Mouse (Mus musculus) stomach, embryonic 14.5 days (tissue): ENCODE measurements around the gene Hmgb3. TPM values are rescaled to one million over a fixed set of nuclear protein-coding genes. Genes with fewer than 3 reads are reported as not detected.
A peak's percentile ranks its signal among the peaks of the same experiment; 100 is the strongest.

Source experiments
- ATAC-seq: fragments of 200-750 bp; cut with Nextera tagmentation; 2 replicates; pipeline ENCODE4 v1.8.0; 2017; ENCODE audit warnings: low read depth, moderate TSS enrichment; ENCODE audit not compliant: insufficient number of reproducible peaks, insufficient read depth, low FRiP score
- H3K27ac ChIP-seq: fragments of 300-500 bp; sonication (generic); 2 replicates; pipeline ENCODE4 v1.5.1; 2014; ENCODE audit warnings: mild to moderate bottlenecking, low read length, moderate library complexity, mixed read lengths
- H3K27me3 ChIP-seq: fragments of 300-500 bp; sonication (generic); 2 replicates; pipeline ENCODE4 v1.6.1; 2014; ENCODE audit warnings: low read length, control low read depth, mixed read lengths; ENCODE audit not compliant: control insufficient read depth, insufficient read depth
- H3K36me3 ChIP-seq: fragments of 300-500 bp; sonication (generic); 2 replicates; pipeline ENCODE4 v1.6.1; 2014; ENCODE audit warnings: mild to moderate bottlenecking, control low read depth, low read length, moderate library complexity, mixed read lengths; ENCODE audit not compliant: control insufficient read depth, insufficient read depth
- H3K4me1 ChIP-seq: fragments of 300-500 bp; sonication (generic); 2 replicates; pipeline ENCODE4 v1.6.1; 2014; ENCODE audit warnings: low read length, control low read depth, mixed read lengths; ENCODE audit not compliant: control insufficient read depth, insufficient read depth
- H3K4me2 ChIP-seq: fragments of 300-500 bp; sonication (generic); replicated peaks from 2 replicates; pipeline ENCODE4 v1.6.1; 2014; ENCODE audit warnings: low read depth, low read length, control low read depth
- H3K4me3 ChIP-seq: fragments of 300-500 bp; sonication (generic); 2 replicates; pipeline ENCODE4 v1.5.1; 2014; ENCODE audit warnings: low read depth, low read length, control low read depth
- H3K9ac ChIP-seq: fragments of 300-500 bp; sonication (generic); replicated peaks from 2 replicates; pipeline ENCODE4 v1.6.1; 2014; ENCODE audit warnings: low read depth, mild to moderate bottlenecking, control low read depth, low read length, moderate library complexity, mixed read lengths
- H3K9me3 ChIP-seq: fragments of 300-500 bp; sonication (generic); 2 replicates; pipeline ENCODE4 v1.6.1; 2016; ENCODE audit warnings: low read depth, low read length, control low read depth; ENCODE audit not compliant: control insufficient read depth
- WGBS: fragments of 180-500 bp; shearing (Covaris S2); extraction: QIAGEN DNeasy Blood & Tissue Kit; methylation state at CpG from one replicate; pipeline ENCODE4 v1.1.7; 2014; 5-methylcytosine and 5-hydroxymethylcytosine counted together
- polyA plus RNA-seq: library from polyadenylated mRNA; unstranded; fragments of >200 nt; fragmentation: Nextera tagmentation; extraction: Ambion mirVana; gene quantifications from 2 replicates; pipeline ENCODE4 v1.2.1, GENCODE M21; 2014

Gene Hmgb3
- polyA plus RNA-seq, 1 experiment from 2014 or later = 171 TPM

GRCm38 (mm10) chrX:71528646-71529045, 27.1 kb upstream of the Hmgb3 start:
- ATAC-seq = peak; percentile 28; the same call in 1 of the 2 replicates

GRCm38 (mm10) chrX:71532635-71533034, 23.1 kb upstream of the Hmgb3 start:
- H3K4me1 ChIP-seq = no peaks in the 10 kb centered on the region
- H3K27ac ChIP-seq = no peak overlapping the region
- H3K4me2 ChIP-seq = no peak overlapping the region
- H3K4me3 ChIP-seq = no peak overlapping the region
- no peak overlapping the region for H3K9ac ChIP-seq
- no peak for ATAC-seq
- WGBS = 67% methylated on average over 3 of the region's 3 CpGs
- H3K9me3 ChIP-seq = no peaks in the 10 kb centered on the region
- H3K27me3 ChIP-seq = no peaks in the 10 kb centered on the region
- H3K36me3 ChIP-seq = no peaks in the 10 kb centered on the region

More at GRCm38 (mm10) chrX:71528646-71529045, 27.1 kb upstream of the Hmgb3 start:
- Histone ChIP-seq H3K27me3 (no peaks in the 10 kb centered on the region), H3K9ac (no peak overlapping the region), H3K36me3 (no peaks in the 10 kb centered on the region), H3K4me2 (no peak overlapping the region), H3K27ac (no peak overlapping the region), H3K9me3 (no peaks in the 10 kb centered on the region), H3K4me1 (no peaks in the 10 kb centered on the region), H3K4me3 (no peak overlapping the region)
- WGBS = 52% methylated on average over 6 of the region's 6 CpGs

- 72% methylated on average over 5 of the region's 5 CpGs for WGBS
Observed at GRCm38 (mm10) chrX:71534102-71534501, 21.6 kb upstream of the Hmgb3 start.

GRCm38 (mm10) chrX:71537791-71538190, 17.9 kb upstream of the Hmgb3 start:
- Histone ChIP-seq H3K4me2 (no peak overlapping the region), H3K36me3 (no peaks in the 10 kb centered on the region), H3K4me1 (no peaks in the 10 kb centered on the region), H3K27me3 (no peaks in the 10 kb centered on the region), H3K4me3 (no peak overlapping the region), H3K9me3 (no peaks in the 10 kb centered on the region), H3K9ac (no peak overlapping the region), H3K27ac (no peak overlapping the region)
- WGBS = 62% methylated on average over 2 of the region's 2 CpGs
- ATAC-seq = no peak

More at GRCm38 (mm10) chrX:71534102-71534501, 21.6 kb upstream of the Hmgb3 start:
- H3K4me1 ChIP-seq = no peaks in the 10 kb centered on the region
- H3K4me2 ChIP-seq = no peak overlapping the region
- no peak for ATAC-seq
- no peak overlapping the region for H3K9ac ChIP-seq
- no peak overlapping the region for H3K4me3 ChIP-seq
- H3K27me3 ChIP-seq = no peaks in the 10 kb centered on the region
- H3K9me3 ChIP-seq = no peaks in the 10 kb centered on the region
- no peak overlapping the region for H3K27ac ChIP-seq
- H3K36me3 ChIP-seq = no peaks in the 10 kb centered on the region

GRCm38 (mm10) chrX:71540821-71541510, 14.8 kb upstream of the Hmgb3 start:
- H3K9ac ChIP-seq = no peak overlapping the region
- no peak overlapping the region for H3K4me2 ChIP-seq
- ATAC-seq = no peak
- no peaks in the 10 kb centered on the region for H3K27me3 ChIP-seq
- no peaks in the 10 kb centered on the region for H3K9me3 ChIP-seq
- H3K27ac ChIP-seq = no peak overlapping the region
- WGBS = 79% methylated on average over 7 of the region's 7 CpGs
- H3K36me3 ChIP-seq = no peaks in the 10 kb centered on the region
- H3K4me3 ChIP-seq = no peak overlapping the region
- H3K4me1 ChIP-seq = no peaks in the 10 kb centered on the region

GRCm38 (mm10) chrX:71544731-71545130, 11.0 kb upstream of the Hmgb3 start:
- ATAC-seq = no peak
- Histone ChIP-seq H3K4me3 (no peak overlapping the region), H3K9ac (no peak overlapping the region), H3K4me2 (no peak overlapping the region), H3K27ac (no peak overlapping the region), H3K27me3 (no peaks in the 10 kb centered on the region), H3K36me3 (no peaks in the 10 kb centered on the region), H3K4me1 (no peaks in the 10 kb centered on the region), H3K9me3 (no peaks in the 10 kb centered on the region)
- 65% methylated on average over 5 of the region's 5 CpGs for WGBS

GRCm38 (mm10) chrX:71545163-71545562, 10.6 kb upstream of the Hmgb3 start:
- Histone ChIP-seq H3K9me3 (no peaks in the 10 kb centered on the region), H3K27me3 (no peaks in the 10 kb centered on the region), H3K4me3 (no peak overlapping the region), H3K36me3 (no peaks in the 10 kb centered on the region), H3K9ac (no peak overlapping the region), H3K4me2 (no peak overlapping the region), H3K27ac (no peak overlapping the region), H3K4me1 (no peaks in the 10 kb centered on the region)
- WGBS = 68% methylated on average over 2 of the region's 2 CpGs
- ATAC-seq = no peak

GRCm38 (mm10) chrX:71556115-71556941, 610 bp downstream of the Hmgb3 start:
- Histone ChIP-seq H3K27me3 (no peaks in the 10 kb centered on the region), H3K4me3 (peak overlapping the region; percentile 60), H3K27ac (peak overlapping the region; percentile 95), H3K36me3 (0 out of 2 replicates have a peak, but pooled peaks cover 5% of the 10 kb centered on the region), H3K9me3 (no peaks in the 10 kb centered on the region), H3K4me1 (0 out of 2 replicates have a peak, but pooled peaks cover 2% of the 10 kb centered on the region), H3K4me2 (peak overlapping the region; percentile 46), H3K9ac (peak overlapping the region; percentile 71)
- peak; percentile 48; the same call in 1 of the 2 replicates for ATAC-seq
- 21% methylated on average over 68 of the region's 112 CpGs for WGBS
